Mouse (Mus musculus) embryonic facial prominence, embryonic 10.5 days (tissue): Measurements from ENCODE around the gene Sell. TPM values are rescaled to one million over a fixed set of nuclear protein-coding genes. Genes with fewer than 3 reads are reported as not detected.
"Not testable (repeated sequence)": the region's sequence is repeated elsewhere in the genome, so short reads cannot be mapped to it uniquely, and the experiment has no call there.

Experiments
- DNase-seq: peaks from one replicate; pipeline ENCODE4 v3.0.0-alpha.2; 2017; ENCODE audit warnings: low spot score
- H3K27ac ChIP-seq: fragments of 300-500 bp; sonication (generic); replicated peaks from 2 replicates; pipeline ENCODE4 v1.5.1; 2016; ENCODE audit warnings: mild to moderate bottlenecking
- H3K27me3 ChIP-seq: fragments of 300-500 bp; sonication (generic); replicated peaks from 2 replicates; pipeline ENCODE4 v1.6.1; 2016; ENCODE audit warnings: low read depth, mild to moderate bottlenecking; ENCODE audit not compliant: poor library complexity, severe bottlenecking
- H3K36me3 ChIP-seq: fragments of 300-500 bp; sonication (generic); replicated peaks from 2 replicates; pipeline ENCODE4 v1.6.1; 2016; ENCODE audit warnings: mild to moderate bottlenecking, moderate library complexity
- H3K4me1 ChIP-seq: fragments of 300-500 bp; sonication (generic); 2 replicates; pipeline ENCODE4 v1.6.1; 2016
- H3K4me3 ChIP-seq: fragments of 300-500 bp; sonication (generic); 2 replicates; pipeline ENCODE4 v1.5.1; 2016; ENCODE audit warnings: mild to moderate bottlenecking, moderate library complexity
- H3K9me3 ChIP-seq: fragments of 300-500 bp; sonication (generic); 2 replicates; pipeline ENCODE4 v1.6.1; 2016; ENCODE audit warnings: mild to moderate bottlenecking
- WGBS: fragments of 180-500 bp; shearing (Covaris S2); methylation state at CpG from one replicate; pipeline ENCODE4 v1.1.7; 2016; 5-methylcytosine and 5-hydroxymethylcytosine counted together
- polyA plus RNA-seq: library from polyadenylated mRNA; unstranded; fragments of >200 nt; fragmentation: Nextera tagmentation; extraction: Ambion mirVana; gene quantifications from 2 replicates; pipeline ENCODE4 v1.2.1, GENCODE M21; 2016

The Sell gene
- polyA plus RNA-seq: not detected in 2 replicates

DNA sequence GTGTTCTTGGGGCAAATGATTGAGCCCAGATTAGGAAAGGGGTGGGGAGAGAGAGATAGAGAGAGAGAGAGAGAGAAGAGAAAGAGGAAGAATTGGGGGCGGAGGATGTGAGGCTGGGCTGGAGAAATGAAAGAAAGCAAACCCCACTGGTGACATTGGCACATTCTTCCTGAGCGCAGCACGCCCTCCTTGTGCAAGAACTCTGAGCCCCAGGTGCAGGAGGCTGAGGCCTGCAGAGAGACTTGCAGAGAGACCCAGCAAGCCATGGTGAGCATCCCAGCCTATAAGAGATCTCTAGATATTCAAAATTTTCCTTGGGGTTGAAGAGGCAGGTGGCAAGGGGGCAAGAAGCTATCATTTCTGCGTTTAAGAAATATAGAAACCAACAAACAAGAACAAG is at the start of gene Sell:
Gene Sell (plus strand): TSS at position 58 of the 400 bp plus-strand sequence.
- no peaks in the 10 kb centered on the region for H3K4me1 ChIP-seq
- no peak for DNase-seq
- H3K4me3 ChIP-seq: no peak within 1 kb of the TSS
- no peaks in the 10 kb centered on the region for H3K27me3 ChIP-seq
- no peaks in the 10 kb centered on the region for H3K36me3 ChIP-seq
- WGBS: 80% methylated on average over 4 of the region's 4 CpGs
- no peaks in the 10 kb centered on the region for H3K9me3 ChIP-seq
- no peak within 1 kb of the TSS for H3K27ac ChIP-seq

DNA sequence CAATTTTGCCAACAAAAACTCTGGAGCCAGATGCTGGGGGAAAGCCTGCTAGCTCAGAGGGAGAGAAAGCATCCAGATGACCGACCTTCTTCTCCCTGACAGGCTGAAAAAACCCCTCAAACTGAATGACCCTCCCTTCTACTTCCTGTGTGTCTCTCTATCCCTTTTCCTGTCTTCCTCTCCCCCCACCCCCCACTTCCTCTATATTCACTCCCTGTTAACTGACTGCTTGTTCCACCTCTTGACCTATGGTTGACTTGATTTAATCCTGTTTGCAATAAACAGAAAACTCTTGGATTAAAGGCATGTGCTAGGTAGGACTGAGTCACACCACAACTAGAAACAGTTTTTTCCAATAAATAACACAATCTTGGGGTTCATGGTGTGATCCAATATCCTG is 47.2 kb upstream of the Sell start:
- DNase-seq: no peak
- Histone ChIP-seq H3K9me3 (no peaks in the 10 kb centered on the region), H3K27me3 (no peaks in the 10 kb centered on the region), H3K4me1 (no peaks in the 10 kb centered on the region), H3K36me3 (no peaks in the 10 kb centered on the region), H3K4me3 (no peak overlapping the region), H3K27ac (no peak overlapping the region)
- 76% methylated on average over 1 of the region's 1 CpGs for WGBS

DNA sequence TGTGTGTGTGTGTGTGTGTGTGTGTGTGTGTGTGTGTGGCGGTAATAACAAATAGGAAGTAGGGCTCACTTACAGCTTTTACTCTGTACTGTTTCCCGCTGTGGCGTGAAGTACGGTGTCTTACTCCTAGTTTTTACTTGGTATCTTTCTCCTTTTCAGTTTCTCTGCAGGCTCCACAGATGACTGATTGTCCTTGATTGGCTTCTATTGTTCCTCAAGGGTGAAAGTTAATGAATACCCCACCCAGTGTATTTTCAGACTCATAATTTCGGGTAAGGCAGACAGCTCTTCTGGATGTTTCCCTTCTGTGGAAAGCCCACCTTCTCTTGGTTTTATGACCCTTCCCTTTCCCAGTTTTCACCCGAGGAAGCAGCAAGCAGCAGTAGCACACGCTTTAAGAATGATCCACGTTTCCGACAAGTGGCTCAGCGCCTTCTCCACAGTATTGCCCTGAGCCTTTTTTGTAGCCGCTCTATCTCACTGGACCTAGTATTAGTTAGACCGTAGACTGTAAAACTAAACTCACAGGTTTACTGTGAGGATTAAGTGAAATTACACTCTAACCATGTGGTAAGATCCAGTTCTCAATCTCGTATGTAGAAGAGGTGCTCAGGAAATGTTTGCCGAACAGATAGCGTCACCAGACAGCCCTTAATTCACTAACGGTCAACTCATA is 43.4 kb upstream of the Sell start:
- no peaks in the 10 kb centered on the region for H3K9me3 ChIP-seq
- H3K36me3 ChIP-seq: no peaks in the 10 kb centered on the region
- no peak overlapping the region for H3K27ac ChIP-seq
- H3K4me3 ChIP-seq: no peak overlapping the region
- no peaks in the 10 kb centered on the region for H3K27me3 ChIP-seq
- no peak for DNase-seq
- whole genome bisulfite sequencing: 89% methylated on average over 16 of the region's 16 CpGs
- no peaks in the 10 kb centered on the region for H3K4me1 ChIP-seq

DNA sequence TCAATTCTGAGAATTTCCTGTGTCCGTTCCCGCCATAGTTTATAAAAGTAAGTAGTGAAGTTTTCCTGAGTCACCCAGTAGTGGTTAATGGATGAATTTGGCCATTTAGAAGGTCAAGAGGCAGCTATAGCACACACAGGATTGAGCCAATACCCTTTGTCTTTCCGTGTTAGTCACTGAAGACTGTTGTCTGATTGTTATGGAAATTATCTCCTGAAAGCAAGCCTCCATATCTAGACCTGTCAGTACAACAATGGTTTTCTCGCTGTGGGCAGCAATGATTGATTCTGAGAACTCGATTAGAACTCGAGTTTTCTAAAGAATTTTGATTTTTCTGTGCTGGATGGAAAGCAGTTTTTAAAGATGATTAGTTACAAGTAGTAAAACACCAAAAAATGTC is 42.0 kb upstream of the Sell start:
- Histone ChIP-seq H3K4me1 (no peaks in the 10 kb centered on the region), H3K27ac (no peak overlapping the region), H3K9me3 (no peaks in the 10 kb centered on the region), H3K4me3 (no peak overlapping the region), H3K36me3 (no peaks in the 10 kb centered on the region), H3K27me3 (no peaks in the 10 kb centered on the region)
- DNase-seq: no peak
- 73% methylated on average over 6 of the region's 6 CpGs for WGBS

DNA sequence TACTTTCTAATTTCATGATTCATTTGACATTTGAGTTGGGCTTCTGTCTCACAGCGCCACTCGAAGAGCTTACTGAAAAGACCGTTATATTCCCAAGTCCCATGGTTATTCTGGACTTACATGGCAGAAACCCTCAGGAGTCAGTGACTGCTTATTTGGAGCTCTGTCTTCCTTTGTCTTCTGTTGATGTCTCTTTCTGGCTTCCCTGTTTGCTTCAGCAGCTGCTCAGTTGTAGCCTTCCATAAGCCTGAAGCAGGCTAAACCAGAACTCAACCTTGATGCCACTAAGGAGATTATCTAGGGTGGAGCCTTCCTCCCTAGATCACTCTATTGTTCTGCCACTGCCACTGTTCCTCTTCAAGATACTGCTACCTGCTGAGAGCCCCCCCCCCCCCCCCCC is 41.0 kb upstream of the Sell start:
- not testable (repeated sequence) for H3K27ac ChIP-seq, DNase-seq, H3K9me3 ChIP-seq, H3K36me3 ChIP-seq, H3K27me3 ChIP-seq, H3K4me1 ChIP-seq, H3K4me3 ChIP-seq
- 88% methylated on average over 3 of the region's 3 CpGs for WGBS

DNA sequence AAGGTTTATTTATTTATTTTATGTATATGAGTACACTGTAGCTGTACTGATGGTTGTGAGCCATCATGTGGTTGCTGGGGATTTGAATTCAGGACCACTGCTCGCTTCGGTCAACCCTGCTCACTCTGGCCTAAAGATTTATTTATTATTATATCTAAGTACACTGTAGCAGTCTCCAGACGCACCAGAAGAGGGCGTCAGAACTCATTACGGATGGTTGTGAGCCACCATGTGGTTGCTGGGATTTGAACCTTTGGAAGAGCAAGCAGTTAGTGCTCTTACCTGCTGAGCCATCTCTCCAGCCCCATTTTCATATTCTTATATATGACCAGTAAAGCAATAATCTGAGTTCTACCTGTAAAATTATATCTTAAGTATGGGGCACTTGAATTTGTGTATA is 39.7 kb upstream of the Sell start:
- H3K36me3 ChIP-seq, H3K4me1 ChIP-seq, H3K27ac ChIP-seq, H3K27me3 ChIP-seq, H3K9me3 ChIP-seq, DNase-seq, H3K4me3 ChIP-seq: not testable (repeated sequence)
- WGBS: 77% methylated on average over 5 of the region's 5 CpGs

DNA sequence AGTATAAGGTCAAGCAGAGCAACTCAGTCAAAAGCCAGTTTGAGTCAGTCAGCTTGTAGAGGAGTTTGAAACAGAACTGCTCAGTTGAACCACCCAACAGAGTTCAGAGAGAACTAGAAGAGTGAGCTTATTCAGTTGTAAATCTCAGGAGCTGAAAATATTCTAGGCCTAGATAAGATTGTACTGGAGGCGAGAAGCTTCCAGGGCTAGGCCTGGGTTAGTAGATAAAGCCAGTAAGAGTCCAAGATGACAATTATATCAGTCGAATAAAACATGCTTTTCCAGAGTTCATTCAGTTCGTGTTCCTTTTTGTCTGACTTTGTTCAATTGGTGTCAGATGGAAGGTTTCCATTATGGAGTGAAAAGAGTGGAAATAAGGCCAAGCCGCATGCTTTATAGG is 36.1 kb upstream of the Sell start:
- DNase-seq: no peak
- WGBS: 88% methylated on average over 4 of the region's 4 CpGs
- H3K9me3 ChIP-seq: no peaks in the 10 kb centered on the region
- no peaks in the 10 kb centered on the region for H3K4me1 ChIP-seq
- no peaks in the 10 kb centered on the region for H3K27me3 ChIP-seq
- no peak overlapping the region for H3K27ac ChIP-seq
- H3K4me3 ChIP-seq: no peak overlapping the region
- H3K36me3 ChIP-seq: no peaks in the 10 kb centered on the region

DNA sequence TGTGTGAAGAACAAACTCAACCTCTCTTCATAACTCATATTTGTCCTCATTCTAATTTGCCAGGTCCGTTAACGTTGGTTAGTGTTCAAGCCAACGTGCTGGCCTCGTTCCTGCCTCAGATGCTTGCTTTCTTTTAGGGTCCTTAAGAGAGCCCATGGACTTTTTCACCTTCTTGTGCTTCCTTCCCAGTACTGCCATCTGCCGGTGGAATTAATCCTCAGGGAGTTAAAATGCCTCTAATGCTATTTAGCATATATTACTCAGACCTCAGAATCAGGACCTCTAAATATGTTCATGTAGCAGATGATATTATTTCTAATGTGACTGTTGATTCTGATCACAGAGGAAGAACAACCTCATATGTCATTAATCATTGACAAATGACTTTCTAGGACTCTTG is 34.4 kb upstream of the Sell start:
- 58% methylated on average over 5 of the region's 5 CpGs for WGBS
- DNase-seq: no peak
- Histone ChIP-seq H3K4me3 (no peak overlapping the region), H3K27me3 (no peaks in the 10 kb centered on the region), H3K36me3 (no peaks in the 10 kb centered on the region), H3K4me1 (no peaks in the 10 kb centered on the region), H3K27ac (no peak overlapping the region), H3K9me3 (no peaks in the 10 kb centered on the region)

DNA sequence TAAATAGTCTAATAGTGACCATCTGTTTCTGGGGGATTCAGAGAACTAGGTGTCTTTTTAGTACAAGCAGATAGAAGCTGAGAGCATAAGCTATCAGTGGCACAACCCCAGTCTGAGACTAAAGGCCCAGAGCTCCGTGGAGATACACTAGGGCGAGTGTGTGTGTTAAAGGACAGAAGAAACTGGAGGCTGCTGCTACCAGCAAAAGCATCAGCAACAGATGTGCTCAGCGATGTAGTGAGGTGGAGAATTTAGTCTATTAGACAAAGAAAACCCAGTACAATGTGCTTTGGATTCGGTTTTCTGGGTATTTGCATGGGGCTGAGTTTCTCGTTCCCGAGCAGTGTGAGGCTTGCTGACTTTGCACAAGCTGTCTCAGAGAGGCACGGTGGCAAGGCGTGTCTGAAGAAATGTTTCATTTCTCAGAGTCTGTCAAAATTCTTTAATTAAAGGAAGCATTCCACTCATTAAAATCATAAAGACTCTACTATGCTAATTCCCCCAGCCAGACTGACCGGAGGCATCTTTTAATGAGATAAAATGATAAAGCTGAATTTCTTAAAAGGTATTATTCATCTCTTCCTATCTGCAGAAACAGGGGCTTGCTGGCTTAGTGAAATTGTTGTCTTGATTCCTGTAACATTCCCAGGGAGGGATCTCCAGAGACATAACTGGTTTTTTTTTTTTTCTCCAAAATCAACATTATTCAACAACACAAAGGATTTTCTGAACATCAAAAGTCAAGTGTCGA is 21.2 kb upstream of the Sell start:
- Histone ChIP-seq H3K4me1 (no peaks in the 10 kb centered on the region), H3K4me3 (no peak overlapping the region), H3K27ac (no peak overlapping the region), H3K9me3 (no peaks in the 10 kb centered on the region), H3K36me3 (no peaks in the 10 kb centered on the region), H3K27me3 (no peaks in the 10 kb centered on the region)
- no peak for DNase-seq
- 81% methylated on average over 10 of the region's 10 CpGs for WGBS

DNA sequence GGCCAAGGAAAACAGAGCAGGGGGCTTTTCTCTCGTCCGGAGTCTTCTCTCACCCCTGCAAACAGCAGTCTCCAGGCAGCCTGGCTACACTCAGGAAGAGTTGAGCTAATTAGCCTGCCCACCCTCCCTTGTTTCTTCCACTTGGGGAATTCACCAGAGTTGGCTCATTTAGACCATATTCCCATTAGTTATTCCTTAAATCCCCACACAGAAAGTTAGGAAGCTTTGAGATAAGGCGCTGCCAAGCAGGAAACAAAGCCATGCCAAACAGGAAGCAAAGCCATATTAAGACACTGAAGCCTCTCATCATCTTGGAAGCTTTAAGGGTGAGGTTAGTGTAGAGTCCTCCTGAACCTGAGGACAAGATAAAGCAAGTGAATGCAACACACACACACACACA is 18.2 kb upstream of the Sell start:
- Histone ChIP-seq H3K9me3 (no peaks in the 10 kb centered on the region), H3K27me3 (no peaks in the 10 kb centered on the region), H3K27ac (no peak overlapping the region), H3K36me3 (no peaks in the 10 kb centered on the region), H3K4me3 (no peak overlapping the region), H3K4me1 (no peaks in the 10 kb centered on the region)
- WGBS: 74% methylated on average over 3 of the region's 3 CpGs
- no peak for DNase-seq

DNA sequence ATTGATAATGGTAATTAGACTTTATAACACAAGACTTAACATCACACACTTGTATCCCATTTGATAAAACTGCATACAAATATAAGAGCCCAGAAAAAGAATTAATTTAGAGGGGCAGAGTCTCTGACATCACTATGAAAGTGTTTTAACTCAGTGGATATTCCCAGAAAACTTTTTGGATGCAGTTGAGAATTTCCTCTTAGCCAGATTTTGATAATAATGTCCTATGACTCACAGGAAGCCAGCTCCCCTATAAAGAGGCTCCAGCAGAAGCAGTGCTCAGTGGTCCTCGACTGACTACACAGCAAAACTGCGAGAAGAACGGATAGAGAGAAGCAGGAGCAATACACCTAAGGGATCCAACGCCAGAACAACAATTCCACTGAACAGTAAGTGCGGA is 13.8 kb upstream of the Sell start, which contains the start of gene Sele:
Gene Sele (plus strand): TSS at position 301 of the 400 bp plus-strand sequence.
- no peaks in the 10 kb centered on the region for H3K9me3 ChIP-seq
- H3K4me3 ChIP-seq: no peak within 1 kb of the TSS
- H3K27me3 ChIP-seq: no peaks in the 10 kb centered on the region
- H3K4me1 ChIP-seq: no peaks in the 10 kb centered on the region
- WGBS: 83% methylated on average over 5 of the region's 5 CpGs
- DNase-seq: no peak
- H3K27ac ChIP-seq: no peak within 1 kb of the TSS
- no peaks in the 10 kb centered on the region for H3K36me3 ChIP-seq

DNA sequence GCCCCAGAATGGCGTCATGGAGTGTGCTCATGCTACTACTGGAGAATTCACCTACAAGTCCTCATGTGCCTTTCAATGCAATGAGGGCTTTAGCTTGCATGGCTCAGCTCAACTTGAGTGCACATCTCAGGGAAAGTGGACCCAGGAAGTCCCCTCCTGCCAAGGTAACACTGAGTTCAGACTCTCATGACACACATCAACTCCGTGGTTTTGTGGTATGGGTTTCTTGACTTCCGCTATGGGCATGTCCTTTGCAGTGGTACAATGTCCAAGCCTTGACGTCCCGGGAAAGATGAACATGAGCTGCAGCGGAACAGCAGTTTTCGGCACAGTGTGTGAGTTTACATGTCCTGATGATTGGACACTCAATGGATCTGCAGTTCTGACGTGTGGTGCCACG is 8.2 kb upstream of the Sell start:
- H3K4me1 ChIP-seq: no peaks in the 10 kb centered on the region

DNA sequence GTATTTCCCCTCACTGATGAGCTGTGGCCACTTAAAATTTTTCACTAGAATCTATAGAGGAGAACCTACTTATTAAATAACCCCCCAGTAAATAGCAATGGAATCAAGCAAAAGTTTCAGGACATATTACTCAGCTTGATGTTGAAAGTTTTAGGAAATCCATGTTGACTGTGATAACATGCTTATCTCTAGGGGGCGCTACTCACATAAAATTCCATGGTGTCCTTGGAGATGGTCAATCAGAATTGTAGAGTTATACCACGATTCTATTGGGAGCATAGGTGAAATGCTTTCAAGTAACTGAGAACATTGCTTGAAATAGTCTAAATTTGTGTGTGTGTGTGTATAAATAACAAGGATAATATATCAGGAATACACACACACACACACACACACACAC is 7.0 kb upstream of the Sell start:
- H3K9me3 ChIP-seq: no peaks in the 10 kb centered on the region
- WGBS: 48% methylated on average over 2 of the region's 2 CpGs
- no peaks in the 10 kb centered on the region for H3K36me3 ChIP-seq
- H3K27me3 ChIP-seq: no peaks in the 10 kb centered on the region
- no peak for DNase-seq
- no peak overlapping the region for H3K27ac ChIP-seq
- H3K4me1 ChIP-seq: no peaks in the 10 kb centered on the region
- H3K4me3 ChIP-seq: no peak overlapping the region

More for the DNA sequence above, 8.2 kb upstream of the Sell start:
- Histone ChIP-seq H3K9me3 (no peaks in the 10 kb centered on the region), H3K4me3 (no peak overlapping the region), H3K27ac (no peak overlapping the region), H3K36me3 (no peaks in the 10 kb centered on the region), H3K27me3 (no peaks in the 10 kb centered on the region)
- DNase-seq: no peak
- 94% methylated on average over 9 of the region's 9 CpGs for WGBS
